Mouse (Mus musculus) CH12.LX (cell line): Measurements from ENCODE around the gene Rgs12.

Experiments used
- BHLHE40 ChIP-seq: IDR thresholded peaks from 2 replicates; pipeline ENCODE4 v1.6.1; 2011; ENCODE audit warnings: mild to moderate bottlenecking, low read depth, low read length, improper control_type of control experiment
- CTCF ChIP-seq, 2 experiments: IDR thresholded peaks in 1 of 2; conservative IDR thresholded peaks in 1 of 2; 2 replicates each; pipeline ENCODE4 v1.5.1; 2011 to 2012; ENCODE audit warnings: low read depth in 2 of 2, low read length in 2 of 2, improper control_type of control experiment in 1 of 2, inconsistent platforms in 1 of 2, mild to moderate bottlenecking in 1 of 2, moderate library complexity in 1 of 2
- EP300 ChIP-seq: IDR thresholded peaks from 2 replicates; pipeline ENCODE4 v1.6.1; 2011; ENCODE audit warnings: low read length, improper control_type of control experiment
- ETS1 ChIP-seq: conservative IDR thresholded peaks from 2 replicates; pipeline ENCODE4 v1.6.1; 2012; ENCODE audit warnings: low read depth, mild to moderate bottlenecking, inconsistent platforms, low read length, improper control_type of control experiment, moderate library complexity
- HCFC1 ChIP-seq: IDR thresholded peaks from 2 replicates; pipeline ENCODE4 v1.6.1; 2012; ENCODE audit warnings: low read depth, mild to moderate bottlenecking, inconsistent platforms, low read length, improper control_type of control experiment
- JUN ChIP-seq: IDR thresholded peaks from 2 replicates; pipeline ENCODE4 v1.6.1; 2011; ENCODE audit warnings: low read depth, mild to moderate bottlenecking, low read length, improper control_type of control experiment, moderate library complexity; ENCODE audit not compliant: insufficient read depth
- MAX ChIP-seq: IDR thresholded peaks from 2 replicates; pipeline ENCODE4 v1.6.1; 2011; ENCODE audit warnings: low read length, improper control_type of control experiment
- POLR2A ChIP-seq: IDR thresholded peaks from 2 replicates; pipeline ENCODE4 v1.6.1; 2011; ENCODE audit warnings: low read depth, mild to moderate bottlenecking, improper control_type of control experiment, low read length
- RCOR1 ChIP-seq: conservative IDR thresholded peaks from 2 replicates; pipeline ENCODE4 v1.6.1; 2012; ENCODE audit warnings: low read depth, mild to moderate bottlenecking, inconsistent platforms, low read length, improper control_type of control experiment
- TCF12 ChIP-seq: IDR thresholded peaks from 2 replicates; pipeline ENCODE4 v1.6.1; 2014; ENCODE audit warnings: low read depth, mild to moderate bottlenecking, inconsistent platforms, low read length, improper control_type of control experiment
- USF1 ChIP-seq: IDR thresholded peaks from 2 replicates; pipeline ENCODE4 v1.6.1; 2014; ENCODE audit warnings: low read depth, mild to moderate bottlenecking, inconsistent platforms, low read length, improper control_type of control experiment
- ZMIZ1 ChIP-seq: IDR thresholded peaks from 2 replicates; pipeline ENCODE4 v1.6.1; 2012; ENCODE audit warnings: low read depth, mild to moderate bottlenecking, inconsistent platforms, low read length, improper control_type of control experiment

DNA sequence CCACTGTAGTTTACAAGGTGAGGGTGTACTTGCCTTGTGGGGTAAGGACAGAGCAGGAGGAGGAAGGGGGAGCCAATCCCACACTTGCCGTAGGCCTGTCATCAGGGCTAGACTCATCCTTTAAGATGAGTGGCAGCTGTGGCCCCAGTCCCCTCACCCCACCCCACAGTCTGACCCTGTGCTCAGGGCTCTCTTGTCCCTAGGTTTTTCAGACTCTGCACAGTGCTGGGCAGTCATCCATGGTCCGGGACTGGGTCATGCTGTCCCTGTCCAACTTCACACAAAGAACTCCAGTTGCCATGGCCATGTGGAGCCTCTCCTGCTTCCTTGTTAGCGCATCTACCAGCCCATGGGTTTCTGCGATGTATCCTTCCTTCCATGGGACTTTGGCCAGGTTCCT is 42.0 kb upstream of the Rgs12 start:
- TF ChIP-seq POLR2A (no peak), USF1 (no peak), JUN (no peak), CTCF (conservative IDR thresholded peaks at IDR 0.05 in 1 of 2, IDR thresholded peaks at IDR 0.05 in 1 of 2; ENCODE audit: low read depth in 2 of 2, low read length in 2 of 2) (no peak), ZMIZ1 (no peak), HCFC1 (no peak), EP300 (no peak), MAX (no peak), TCF12 (no peak), RCOR1 (no peak), ETS1 (no peak), BHLHE40 (no peak)
